Mouse (Mus musculus): ENCODE data around the gene Aff4.
"Not testable (repeated sequence)": the region's sequence is repeated elsewhere in the genome, so short reads cannot be mapped to it uniquely, and the experiment has no call there.

Aff4 gene
- long read RNA-seq, experiment 1, partial matches to known transcripts = 4 of 12 reads
- long read RNA-seq, experiment 1, other reads (novel, unspliced or antisense) = 8 of 12 reads
- long read RNA-seq, experiment 2, partial matches to known transcripts = 47 of 65 reads
- long read RNA-seq, experiment 2, other reads (novel, unspliced or antisense) = 18 of 65 reads

GRCm38 (mm10) chr11:53350291-53351223, at the start of gene Aff4:
Aff4 (plus strand) TSS chr11:53350833.
- intact Hi-C loops (cut with DNase I) = loop anchor here (5.0 kb wide), 1 partner anchor 53 kb away; no protein-coding TSS in a partner anchor

- intact Hi-C loops (cut with DNase I) = no loop called here
These were observed 49.5 kb upstream of the Aff4 start for GRCm38 (mm10) chr11:53301167-53301515.

- intact Hi-C loops (cut with DNase I) = no loop called here
These were observed 46.4 kb upstream of the Aff4 start for GRCm38 (mm10) chr11:53304044-53304840.

- intact Hi-C loops (cut with DNase I) = no loop called here
These were observed 43.7 kb upstream of the Aff4 start for GRCm38 (mm10) chr11:53306965-53307364.

- intact Hi-C loops (cut with DNase I) = no loop called here
These were observed 43.0 kb upstream of the Aff4 start for GRCm38 (mm10) chr11:53307558-53308065.

GRCm38 (mm10) chr11:53308251-53308864, 42.3 kb upstream of the Aff4 start:
- intact Hi-C loops (cut with DNase I) = no loop called here

- intact Hi-C loops (cut with DNase I) = no loop called here
These were observed 41.7 kb upstream of the Aff4 start for GRCm38 (mm10) chr11:53308884-53309310.

- intact Hi-C loops (cut with DNase I) = no loop called here
These were observed 39.2 kb upstream of the Aff4 start for GRCm38 (mm10) chr11:53311385-53311784.

- intact Hi-C loops (cut with DNase I) = not testable (repeated sequence)
These were observed 37.8 kb upstream of the Aff4 start for GRCm38 (mm10) chr11:53312823-53313222.

- intact Hi-C loops (cut with DNase I) = no loop called here
These were observed 35.9 kb upstream of the Aff4 start for GRCm38 (mm10) chr11:53314770-53315173.

GRCm38 (mm10) chr11:53316996-53317395, 33.6 kb upstream of the Aff4 start:
- intact Hi-C loops (cut with DNase I) = no loop called here

GRCm38 (mm10) chr11:53318041-53318440, 32.6 kb upstream of the Aff4 start:
- intact Hi-C loops (cut with DNase I) = no loop called here

- intact Hi-C loops (cut with DNase I) = not testable (repeated sequence)
These were observed 32.1 kb upstream of the Aff4 start for GRCm38 (mm10) chr11:53318568-53318967.

- intact Hi-C loops (cut with DNase I) = not testable (repeated sequence)
These were observed 30.8 kb upstream of the Aff4 start for GRCm38 (mm10) chr11:53319867-53320266.

GRCm38 (mm10) chr11:53324512-53324968, 26.1 kb upstream of the Aff4 start, which contains the start of gene Zcchc10:
Zcchc10 (plus strand) TSS chr11:53324679.
- intact Hi-C loops (cut with DNase I) = no loop called here

GRCm38 (mm10) chr11:53330325-53330724, 20.3 kb upstream of the Aff4 start:
- intact Hi-C loops (cut with DNase I) = no loop called here

GRCm38 (mm10) chr11:53331121-53331520, 19.5 kb upstream of the Aff4 start:
- intact Hi-C loops (cut with DNase I) = no loop called here

GRCm38 (mm10) chr11:53332076-53332680, 18.5 kb upstream of the Aff4 start:
- intact Hi-C loops (cut with DNase I) = no loop called here

- intact Hi-C loops (cut with DNase I) = no loop called here
These were observed 15.0 kb upstream of the Aff4 start for GRCm38 (mm10) chr11:53335505-53336181.

GRCm38 (mm10) chr11:53336182-53336571, 14.5 kb upstream of the Aff4 start:
- intact Hi-C loops (cut with DNase I) = no loop called here
